Mouse (Mus musculus) erythroblast, embryonic 14.5 days (primary cell): ENCODE data around the gene Ngf.

Experiments used
- GATA1 ChIP-seq: IDR thresholded peaks from 2 replicates; pipeline ENCODE4 v1.6.1; 2012; ENCODE audit warnings: low read length, inconsistent platforms, mixed read lengths
- TAL1 ChIP-seq: IDR thresholded peaks from 3 replicates; pipeline ENCODE4 v1.6.1; 2012; ENCODE audit warnings: low read length, inconsistent platforms, mixed read lengths

- TF ChIP-seq GATA1 (no peak), TAL1 (no peak)
Measured at GRCm38 (mm10) chr3:102506061-102506460, 36.3 kb downstream of the Ngf start.
